Mouse (Mus musculus) Muller cell, postnatal 12 days (primary cell): ENCODE results near the gene Ifna11.

Experiments used
- DNase-seq: peaks from one replicate; pipeline ENCODE4 v3.0.0-alpha.2; 2015; ENCODE audit errors: inconsistent ontology term

Ifna11 gene

GRCm38 (mm10) chr4:88840058-88840457, 20.3 kb downstream of the Ifna11 start:
- DNase-seq = no peak

GRCm38 (mm10) chr4:88841438-88841911, 21.7 kb downstream of the Ifna11 start, which contains the start of gene Ifna4:
Gene Ifna4 (plus strand): TSS chr4:88841861.
- DNase-seq = no peak

GRCm38 (mm10) chr4:88845334-88845733, 25.6 kb downstream of the Ifna11 start:
- peak; percentile 6 for DNase-seq

GRCm38 (mm10) chr4:88849698-88850097, 29.9 kb downstream of the Ifna11 start, which contains the start of gene Ifna1:
Gene Ifna1 (plus strand): TSS chr4:88850087.
- no peak for DNase-seq

- DNase-seq = no peak
Observed at GRCm38 (mm10) chr4:88851026-88851763, 31.4 kb downstream of the Ifna11 start.

- no peak for DNase-seq
Observed at GRCm38 (mm10) chr4:88859214-88859613, 39.5 kb downstream of the Ifna11 start.

- DNase-seq = no peak
Observed at GRCm38 (mm10) chr4:88863309-88863708, 43.5 kb downstream of the Ifna11 start.

GRCm38 (mm10) chr4:88864599-88864998, 44.8 kb downstream of the Ifna11 start:
- DNase-seq = no peak

GRCm38 (mm10) chr4:88865011-88865569, 45.3 kb downstream of the Ifna11 start:
- no peak for DNase-seq

- DNase-seq = peak; percentile 73
Observed at GRCm38 (mm10) chr4:88867366-88867925, 47.7 kb downstream of the Ifna11 start.

- peak; percentile 79 for DNase-seq
Observed at GRCm38 (mm10) chr4:88867926-88868911, 48.5 kb downstream of the Ifna11 start.
